Mouse (Mus musculus) G1E (cell line): ENCODE data around the gene Slc19a1.

Experiments
- CTCF ChIP-seq: IDR thresholded peaks from 2 replicates; pipeline ENCODE4 v1.5.1; 2012; ENCODE audit warnings: low read depth, low read length, inconsistent platforms, mixed read lengths
- GATA1 ChIP-seq: IDR thresholded peaks from 2 replicates; pipeline ENCODE4 v1.6.1; 2012; ENCODE audit warnings: borderline replicate concordance, low read length, inconsistent platforms, mixed read lengths
- GATA2 ChIP-seq: IDR thresholded peaks from 2 replicates; pipeline ENCODE4 v1.6.1; 2012; ENCODE audit warnings: low read depth, low read length, inconsistent platforms, borderline replicate concordance
- TAL1 ChIP-seq: conservative IDR thresholded peaks from 2 replicates; pipeline ENCODE4 v1.6.1; 2012; ENCODE audit warnings: low read depth, low read length, inconsistent platforms, mixed read lengths

GRCm38 (mm10) chr10:77038579-77039174, 6.6 kb downstream of the Slc19a1 start:
- no peak for TF ChIP-seq CTCF
- TF ChIP-seq TAL1 = no peak
- TF ChIP-seq GATA1 = no peak
- TF ChIP-seq GATA2 = no peak
